Mouse (Mus musculus) brain, embryonic 14.5 days (tissue): ENCODE results near the gene Efcab9.

ENCODE experiments used
- CTCF ChIP-seq: fragments of 200-500 bp; IDR thresholded peaks from 2 replicates; pipeline ENCODE4 v1.5.1; 2012; ENCODE audit warnings: inconsistent platforms, mild to moderate bottlenecking, moderate library complexity, borderline replicate concordance; ENCODE audit not compliant: insufficient read depth, insufficient read length; ENCODE audit errors: extremely low read depth
- POLR2A ChIP-seq: fragments of 200-500 bp; IDR thresholded peaks from 2 replicates; pipeline ENCODE4 v1.6.1; 2012; ENCODE audit warnings: mild to moderate bottlenecking, inconsistent platforms, borderline replicate concordance; ENCODE audit not compliant: poor library complexity, insufficient read depth, insufficient read length, severe bottlenecking; ENCODE audit errors: extremely low read depth

- TF ChIP-seq CTCF = no peak
- no peak for TF ChIP-seq POLR2A
Measured at GRCm38 (mm10) chr11:32548240-32548639, 16.4 kb upstream of the Efcab9 start.
